Mouse (Mus musculus): ENCODE results near the gene Ubap2l.

DNA sequence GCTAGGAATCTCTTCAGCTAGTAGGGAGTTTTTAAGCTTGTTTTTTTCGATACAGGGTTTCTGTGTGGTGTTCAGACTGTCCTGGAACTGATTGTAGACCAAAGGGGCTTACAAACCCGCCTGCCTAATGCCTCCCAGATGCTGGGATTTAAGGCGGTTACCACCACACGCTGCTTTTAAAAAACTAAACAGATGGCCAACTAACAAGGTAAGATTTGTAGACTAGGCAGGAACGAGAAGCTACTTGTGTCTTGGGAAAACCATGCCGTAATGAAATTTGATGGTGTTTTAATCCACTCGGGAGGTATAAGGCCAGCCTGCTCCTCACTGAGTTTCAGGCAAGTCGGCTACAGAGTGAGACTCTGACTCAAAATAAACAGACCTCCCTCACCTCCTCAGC is 53.3 kb downstream of the Ubap2l start:
- TF ChIP-seq CTCF (IDR thresholded peaks at IDR 0.05; ENCODE audit: extremely low read depth, insufficient read depth, low read length) (no peak), POLR2A (IDR thresholded peaks at IDR 0.05; ENCODE audit: extremely low read depth, insufficient read depth, low read length) (no peak)
